Mouse (Mus musculus): ENCODE measurements around the gene Esr1. TPM values are rescaled to one million over a fixed set of nuclear protein-coding genes. Genes with fewer than 3 reads are reported as not detected.

Esr1 gene
- polyA plus RNA-seq, 1 experiment: 1.5 TPM

GRCm38 (mm10) chr10:4909271-4909670 lies 297.9 kb downstream of the Esr1 start:
- WGBS: 67% methylated on average over 2 of the region's 2 CpGs
- DNase-seq: no peak
- H3K4me1 ChIP-seq (ENCODE audit: control insufficient read depth, insufficient read depth, low read length): no peaks in the 10 kb centered on the region

GRCm38 (mm10) chr10:4910451-4910850 lies 299.1 kb downstream of the Esr1 start:
- no peak for DNase-seq
- no peaks in the 10 kb centered on the region for H3K4me1 ChIP-seq (ENCODE audit: control insufficient read depth, insufficient read depth, low read length)
- no peak overlapping the region for H3K4me3 ChIP-seq (replicated peaks; ENCODE audit: extremely low read depth, low read depth, low read length)
- TF ChIP-seq CTCF (IDR thresholded peaks at IDR 0.05; ENCODE audit: insufficient read depth, low read length) (no peak), POLR2A (IDR thresholded peaks at IDR 0.05; ENCODE audit: borderline replicate concordance, extremely low read depth, low read depth, low read length) (no peak)
- WGBS: 74% methylated on average over 4 of the region's 4 CpGs

More at GRCm38 (mm10) chr10:4909271-4909670, 297.9 kb downstream of the Esr1 start:
- no peak overlapping the region for H3K4me3 ChIP-seq (replicated peaks; ENCODE audit: extremely low read depth, low read depth, low read length)
- no peak for TF ChIP-seq POLR2A (IDR thresholded peaks at IDR 0.05; ENCODE audit: borderline replicate concordance, extremely low read depth, low read depth, low read length)
- TF ChIP-seq CTCF (IDR thresholded peaks at IDR 0.05; ENCODE audit: insufficient read depth, low read length): no peak

GRCm38 (mm10) chr10:4919046-4919445 lies 307.7 kb downstream of the Esr1 start:
- Histone ChIP-seq H3K4me3 (replicated peaks; ENCODE audit: extremely low read depth, low read depth, low read length) (no peak overlapping the region), H3K4me1 (ENCODE audit: control insufficient read depth, insufficient read depth, low read length) (no peaks in the 10 kb centered on the region)
- no peak for DNase-seq
- 84% methylated on average over 4 of the region's 4 CpGs for WGBS
- no peak for TF ChIP-seq POLR2A (IDR thresholded peaks at IDR 0.05; ENCODE audit: borderline replicate concordance, extremely low read depth, low read depth, low read length)
- TF ChIP-seq CTCF (IDR thresholded peaks at IDR 0.05; ENCODE audit: insufficient read depth, low read length): no peak

- Histone ChIP-seq H3K4me3 (replicated peaks; ENCODE audit: extremely low read depth, low read depth, low read length) (no peak overlapping the region), H3K4me1 (ENCODE audit: control insufficient read depth, insufficient read depth, low read length) (no peaks in the 10 kb centered on the region)
- DNase-seq: no peak
- 64% methylated on average over 2 of the region's 2 CpGs for WGBS
- TF ChIP-seq CTCF (IDR thresholded peaks at IDR 0.05; ENCODE audit: insufficient read depth, low read length) (no peak), POLR2A (IDR thresholded peaks at IDR 0.05; ENCODE audit: borderline replicate concordance, extremely low read depth, low read depth, low read length) (no peak)
Measured at GRCm38 (mm10) chr10:4923616-4924015, 312.2 kb downstream of the Esr1 start.

- no peak for DNase-seq
- WGBS: 74% methylated on average over 2 of the region's 2 CpGs
- H3K4me1 ChIP-seq (ENCODE audit: control insufficient read depth, insufficient read depth, low read length): no peaks in the 10 kb centered on the region
- no peak overlapping the region for H3K4me3 ChIP-seq (replicated peaks; ENCODE audit: extremely low read depth, low read depth, low read length)
- no peak for TF ChIP-seq CTCF (IDR thresholded peaks at IDR 0.05; ENCODE audit: insufficient read depth, low read length)
- no peak for TF ChIP-seq POLR2A (IDR thresholded peaks at IDR 0.05; ENCODE audit: borderline replicate concordance, extremely low read depth, low read depth, low read length)
Measured at GRCm38 (mm10) chr10:4924391-4924790, 313.0 kb downstream of the Esr1 start.

- TF ChIP-seq CTCF (IDR thresholded peaks at IDR 0.05; ENCODE audit: insufficient read depth, low read length): no peak
- no peak for TF ChIP-seq POLR2A (IDR thresholded peaks at IDR 0.05; ENCODE audit: borderline replicate concordance, extremely low read depth, low read depth, low read length)
- H3K4me3 ChIP-seq (replicated peaks; ENCODE audit: extremely low read depth, low read depth, low read length): no peak overlapping the region
- DNase-seq: no peak
Measured at GRCm38 (mm10) chr10:4943148-4943547, 331.8 kb downstream of the Esr1 start.

GRCm38 (mm10) chr10:4944725-4945124 lies 333.3 kb downstream of the Esr1 start:
- TF ChIP-seq POLR2A (IDR thresholded peaks at IDR 0.05; ENCODE audit: borderline replicate concordance, extremely low read depth, low read depth, low read length) (no peak), CTCF (IDR thresholded peaks at IDR 0.05; ENCODE audit: insufficient read depth, low read length) (no peak)

More at GRCm38 (mm10) chr10:4943148-4943547, 331.8 kb downstream of the Esr1 start:
- 75% methylated on average over 5 of the region's 5 CpGs for WGBS
- H3K4me1 ChIP-seq (ENCODE audit: control insufficient read depth, insufficient read depth, low read length): no peaks in the 10 kb centered on the region

GRCm38 (mm10) chr10:4965768-4966167 lies 354.4 kb downstream of the Esr1 start:
- no peak for TF ChIP-seq POLR2A (IDR thresholded peaks at IDR 0.05; ENCODE audit: borderline replicate concordance, extremely low read depth, low read depth, low read length)
- no peak for TF ChIP-seq CTCF (IDR thresholded peaks at IDR 0.05; ENCODE audit: insufficient read depth, low read length)
- H3K4me3 ChIP-seq (replicated peaks; ENCODE audit: extremely low read depth, low read depth, low read length): no peak overlapping the region
- WGBS: 21% methylated on average over 1 of the region's 1 CpGs
- H3K4me1 ChIP-seq (ENCODE audit: control insufficient read depth, insufficient read depth, low read length): no peaks in the 10 kb centered on the region
- no peak for DNase-seq

More at GRCm38 (mm10) chr10:4944725-4945124, 333.3 kb downstream of the Esr1 start:
- no peak for DNase-seq
- WGBS: 79% methylated on average over 2 of the region's 2 CpGs
- H3K4me3 ChIP-seq (replicated peaks; ENCODE audit: extremely low read depth, low read depth, low read length): no peak overlapping the region
- H3K4me1 ChIP-seq (ENCODE audit: control insufficient read depth, insufficient read depth, low read length): no peaks in the 10 kb centered on the region

- Histone ChIP-seq H3K4me3 (replicated peaks; ENCODE audit: extremely low read depth, low read depth, low read length) (no peak overlapping the region), H3K4me1 (ENCODE audit: control insufficient read depth, insufficient read depth, low read length) (no peaks in the 10 kb centered on the region)
- DNase-seq: no peak
- TF ChIP-seq CTCF (IDR thresholded peaks at IDR 0.05; ENCODE audit: insufficient read depth, low read length) (no peak), POLR2A (IDR thresholded peaks at IDR 0.05; ENCODE audit: borderline replicate concordance, extremely low read depth, low read depth, low read length) (no peak)
- 62% methylated on average over 7 of the region's 7 CpGs for WGBS
Measured at GRCm38 (mm10) chr10:4971156-4971555, 359.8 kb downstream of the Esr1 start.

- Histone ChIP-seq H3K4me3 (replicated peaks; ENCODE audit: extremely low read depth, low read depth, low read length) (no peak overlapping the region), H3K4me1 (ENCODE audit: control insufficient read depth, insufficient read depth, low read length) (no peaks in the 10 kb centered on the region)
- TF ChIP-seq CTCF (IDR thresholded peaks at IDR 0.05; ENCODE audit: insufficient read depth, low read length) (no peak), POLR2A (IDR thresholded peaks at IDR 0.05; ENCODE audit: borderline replicate concordance, extremely low read depth, low read depth, low read length) (no peak)
- no peak for DNase-seq
Measured at GRCm38 (mm10) chr10:4971586-4971985, 360.2 kb downstream of the Esr1 start.
